Mouse (Mus musculus) c-Kit-positive CD71-negative TER-119-negative erythroid progenitor cells, embryonic 14.5 days (primary cell): ENCODE measurements at regions not wholly inside any gene's neighbourhood (a gene's known extent, or its start where the extent isn't known, plus 50 kb on each side); places are given as distances from the start of the nearest gene placed in this dataset.

Experiments used
- DNase-seq: peaks from one replicate; pipeline ENCODE4 v3.0.0-alpha.2; 2013; ENCODE audit warnings: low read depth

DNA sequence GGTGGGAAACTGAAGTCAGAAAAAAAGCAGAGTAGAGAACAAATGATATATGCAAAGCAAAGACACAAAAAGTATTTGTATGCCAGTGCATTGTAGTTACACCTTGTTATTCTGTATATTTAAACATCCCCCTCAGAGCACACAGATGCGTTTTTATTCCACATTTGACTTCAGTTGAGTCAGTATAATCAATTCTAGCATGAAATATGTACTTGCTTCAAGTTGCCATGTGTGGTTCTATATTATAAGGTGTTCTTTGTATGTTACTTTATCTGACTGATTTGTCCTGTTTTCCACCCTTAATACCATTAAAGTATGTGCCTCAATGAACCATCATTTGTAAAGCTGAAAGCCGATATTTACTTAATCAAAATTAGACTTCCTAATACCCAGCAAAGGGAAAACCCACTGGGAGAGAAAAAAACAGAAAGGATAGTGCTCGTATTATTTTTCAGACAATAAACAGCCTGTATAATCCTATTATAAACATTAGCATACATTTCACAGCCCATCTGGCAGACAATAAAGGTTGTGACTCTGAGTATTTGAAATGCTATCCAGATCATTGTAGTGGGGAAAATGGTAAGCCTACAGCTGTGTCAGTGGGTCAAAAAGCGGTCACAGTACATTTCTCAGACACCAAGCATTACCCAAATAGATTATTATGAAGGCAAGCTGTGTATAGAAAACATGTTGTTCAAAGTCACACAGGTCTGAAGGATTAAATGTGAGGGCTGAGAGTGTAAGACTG, 189.1 kb upstream of the Bmp2 start:
- DNase-seq: no peak

DNA sequence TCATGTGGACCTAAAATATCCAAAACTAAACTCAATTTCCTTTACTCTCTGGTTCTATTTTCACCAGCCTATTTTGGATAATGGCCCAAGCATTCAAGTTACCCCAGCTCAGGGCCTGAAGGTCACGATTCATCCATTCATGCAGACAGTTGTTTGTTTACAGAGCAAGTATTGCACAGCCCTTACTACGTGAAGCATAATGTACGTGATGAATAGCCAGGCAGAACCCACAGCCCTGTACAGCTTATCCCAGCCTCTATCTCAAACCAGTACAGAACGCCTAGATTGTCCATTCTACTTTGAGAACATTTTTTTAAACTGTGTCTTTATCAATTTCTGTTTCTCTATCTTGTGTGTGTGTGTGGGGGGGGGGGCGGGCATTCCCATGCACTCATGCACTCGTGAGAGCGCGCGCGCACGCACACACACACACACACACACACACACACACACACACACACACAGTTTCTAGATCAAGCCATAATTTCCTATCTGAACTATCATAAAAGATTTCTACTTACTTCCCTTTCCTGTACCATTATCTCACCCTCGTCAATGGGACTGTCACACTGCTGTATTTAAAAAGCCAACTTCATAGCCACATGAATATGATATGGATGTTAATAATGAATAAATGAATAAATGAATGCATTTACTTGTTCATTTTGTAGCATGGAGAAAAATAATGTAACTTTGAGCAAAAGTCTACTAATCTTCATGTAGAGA, 180.3 kb upstream of the Bmp2 start:
- no peak for DNase-seq

DNA sequence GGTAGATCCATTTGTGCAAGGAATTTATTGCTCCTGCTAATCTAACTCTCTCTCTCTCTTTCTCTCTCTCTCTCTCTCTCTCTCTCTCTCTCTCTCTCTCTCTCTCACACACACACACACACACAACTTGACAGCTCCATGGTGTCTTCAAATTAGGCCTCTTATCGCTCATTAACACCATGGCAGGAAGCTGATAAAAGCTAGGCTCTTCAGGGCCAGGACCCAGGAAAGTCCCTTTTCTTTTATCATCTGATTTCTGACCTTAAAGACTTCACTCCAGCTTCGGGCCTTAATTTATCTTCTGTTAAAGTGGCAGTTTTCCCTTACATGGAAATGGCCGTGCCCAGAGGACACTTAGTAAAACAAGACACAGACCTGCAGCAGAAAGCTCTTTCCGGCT, 178.4 kb upstream of the Bmp2 start:
- DNase-seq: peak; percentile 6

DNA sequence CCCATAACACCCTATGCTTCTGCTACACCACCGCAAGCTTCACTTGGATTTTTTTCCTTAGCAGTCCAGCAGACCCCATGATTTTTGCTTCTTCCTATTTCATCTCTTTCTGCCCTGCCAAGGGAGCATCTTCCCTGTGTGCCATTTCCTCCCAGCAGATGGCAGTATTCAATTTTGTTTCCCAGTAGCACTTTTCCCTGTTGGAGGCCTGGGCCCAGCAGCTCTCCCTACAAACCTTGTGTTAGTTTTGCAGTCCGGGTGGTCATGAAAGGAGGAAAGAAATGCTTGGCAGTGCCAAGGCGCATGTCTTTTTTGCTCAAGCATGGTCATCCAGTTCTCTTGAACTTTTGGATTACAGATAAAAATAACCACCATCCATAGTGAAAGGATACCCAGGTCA, 170.9 kb upstream of the Bmp2 start:
- DNase-seq: peak; percentile 8

DNA sequence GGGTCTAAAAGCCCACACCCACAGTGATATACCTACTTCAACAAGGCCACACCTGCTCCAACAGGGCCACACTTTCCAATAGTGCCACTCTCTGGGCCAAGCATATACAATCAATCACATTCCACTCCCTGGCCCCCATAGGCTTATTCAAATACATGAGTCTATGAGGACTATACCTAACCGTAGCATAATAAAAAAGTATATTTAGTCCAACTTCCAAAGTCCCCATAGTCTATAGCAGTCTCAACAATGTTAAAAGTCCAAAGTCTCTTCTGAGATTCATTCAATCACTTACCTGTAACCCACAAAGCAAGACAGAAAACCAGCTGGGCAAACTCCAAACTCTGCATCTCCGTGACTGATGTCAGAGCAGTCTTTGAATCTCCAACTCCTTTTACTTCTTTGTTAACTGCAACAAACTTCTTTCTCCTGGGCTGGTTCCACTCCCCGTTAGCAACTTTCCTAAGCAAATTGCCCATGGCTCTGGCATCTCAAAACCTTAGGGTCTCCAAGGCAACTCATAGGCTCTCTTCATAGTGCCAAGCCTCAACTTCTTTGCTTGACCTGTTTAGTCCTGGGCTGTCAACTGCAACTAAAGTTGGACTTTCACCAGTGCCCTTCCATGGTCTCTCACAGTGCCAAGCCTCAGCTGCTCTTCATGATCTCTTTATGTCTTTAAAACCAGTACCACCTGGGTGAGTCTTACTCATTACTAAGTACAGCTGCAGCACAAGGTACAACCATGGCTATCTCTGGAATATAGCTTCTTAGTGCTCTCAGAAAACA, 168.6 kb upstream of the Bmp2 start:
- DNase-seq: no peak

DNA sequence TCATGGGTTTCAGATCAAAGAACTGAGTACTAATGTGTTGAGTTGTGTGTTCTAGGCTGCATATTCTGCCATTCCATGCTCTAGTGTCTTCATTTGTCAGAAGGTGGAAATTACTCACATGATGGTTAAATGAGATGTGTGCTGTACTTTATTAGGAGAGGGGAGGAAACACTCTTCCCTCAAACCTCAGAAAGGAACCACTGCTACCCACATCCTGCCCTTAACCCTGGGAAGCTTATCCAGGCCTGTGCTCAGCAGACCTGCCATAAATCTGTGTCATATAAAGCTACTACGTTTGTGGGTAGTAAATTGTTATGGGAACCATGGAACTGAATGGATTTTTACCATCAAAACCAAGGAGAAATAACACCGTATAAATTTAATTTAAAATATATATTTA, 166.7 kb upstream of the Bmp2 start:
- DNase-seq: no peak

DNA sequence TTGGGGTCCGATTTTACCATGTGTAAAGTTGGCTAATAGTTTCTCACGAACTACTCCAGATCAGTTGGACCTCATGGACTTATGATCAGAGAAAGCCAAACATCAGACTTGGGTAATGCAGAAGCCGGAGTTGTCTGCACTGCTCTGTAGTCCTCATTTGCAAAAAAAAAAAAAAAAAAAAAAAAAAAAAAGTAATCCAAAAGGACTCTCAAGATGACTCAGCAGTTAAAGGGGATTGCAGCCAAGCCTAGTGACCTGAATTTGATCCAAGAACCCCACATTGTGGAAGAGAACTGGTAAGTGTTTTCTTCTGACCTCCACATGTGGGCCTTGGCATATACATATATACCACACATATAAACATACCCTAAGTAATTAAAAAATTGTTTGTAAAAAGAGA, 164.6 kb upstream of the Bmp2 start:
- no peak for DNase-seq

DNA sequence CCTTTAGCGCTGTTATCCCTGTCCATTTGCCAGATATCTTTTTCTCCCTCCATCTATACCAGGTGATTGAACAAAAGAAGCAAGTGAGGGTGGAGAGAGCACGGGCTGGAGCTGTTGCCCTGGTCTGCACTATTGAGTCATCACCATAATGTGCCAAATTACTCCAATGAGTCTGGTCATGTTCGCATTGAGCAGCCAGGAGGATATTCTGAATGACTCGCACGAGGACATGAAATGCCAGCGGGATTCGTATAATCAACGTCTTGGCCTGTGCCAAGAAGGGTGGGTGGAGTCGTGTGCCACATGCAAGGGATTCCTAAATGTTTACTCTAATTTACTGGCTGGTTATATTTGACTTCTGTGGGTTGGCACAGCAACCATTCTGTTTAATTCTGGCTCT, 159.7 kb upstream of the Bmp2 start:
- DNase-seq: no peak

DNA sequence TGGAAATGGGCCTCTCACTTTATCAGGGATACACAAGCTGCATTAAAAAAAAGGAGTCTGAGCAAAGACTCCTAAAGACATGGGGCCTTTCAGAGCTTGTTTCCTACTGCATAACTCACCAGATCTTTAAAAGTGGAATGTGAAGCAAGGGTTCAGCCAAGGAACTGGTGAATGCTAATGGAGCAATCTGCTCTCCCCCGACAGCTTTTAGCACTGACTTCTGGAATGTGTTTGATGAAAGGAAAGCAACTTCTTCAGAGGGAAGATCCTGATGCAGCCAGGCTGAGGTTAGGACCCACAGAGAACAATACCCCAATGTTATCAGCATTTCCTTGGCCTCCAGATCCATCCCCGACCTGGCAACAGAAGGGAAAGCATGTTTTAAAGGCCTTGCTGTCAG, 154.4 kb upstream of the Bmp2 start:
- no peak for DNase-seq

DNA sequence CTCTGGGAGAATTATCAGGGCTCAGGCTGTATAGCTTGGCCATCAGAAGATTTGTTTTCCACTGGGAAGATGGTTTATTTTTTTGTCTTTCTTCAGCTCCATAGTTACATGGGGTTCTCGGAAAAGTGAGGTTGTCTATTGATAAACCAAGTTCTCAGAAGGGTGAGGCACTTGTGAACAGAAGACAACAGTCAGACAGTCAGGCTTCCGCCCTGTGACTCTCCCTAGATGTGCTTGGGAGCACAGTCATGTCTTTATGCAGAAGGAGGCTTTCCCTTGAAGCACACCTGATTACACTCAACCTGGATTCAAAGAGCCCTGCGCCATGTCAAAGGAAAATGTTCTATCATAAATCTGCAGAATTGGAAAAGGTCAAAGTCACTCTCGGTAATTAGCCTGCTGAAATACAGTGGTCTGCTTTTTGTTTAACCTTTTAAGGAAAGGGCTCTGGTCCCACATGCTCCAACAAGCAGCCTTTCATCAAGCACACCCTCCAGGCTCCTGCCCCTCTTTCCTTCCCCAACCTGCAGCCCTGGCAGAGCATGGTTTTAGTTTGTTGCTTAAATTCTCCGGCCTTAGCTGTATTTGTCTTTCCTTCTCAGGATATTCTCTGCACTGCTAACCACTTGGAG, 152.8 kb upstream of the Bmp2 start:
- DNase-seq: no peak

DNA sequence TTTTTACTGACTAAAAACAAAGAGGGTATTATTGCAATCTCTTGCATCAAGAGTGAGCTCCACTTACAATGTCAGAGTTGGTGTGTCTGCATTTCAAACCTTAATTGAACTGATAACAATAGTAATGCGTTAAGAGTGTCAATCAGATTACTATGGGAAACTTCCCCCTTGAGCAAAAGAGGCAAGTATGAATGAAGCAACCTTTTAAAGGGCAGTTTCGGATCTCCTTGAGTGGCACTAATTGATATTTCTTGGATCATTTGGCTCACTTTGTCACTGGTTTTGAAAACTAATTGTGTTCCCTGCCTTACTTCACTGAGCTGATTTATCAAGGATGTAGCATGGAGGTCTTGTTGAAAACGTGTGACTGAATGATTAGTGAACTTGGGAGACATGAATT, 151.0 kb upstream of the Bmp2 start:
- no peak for DNase-seq

DNA sequence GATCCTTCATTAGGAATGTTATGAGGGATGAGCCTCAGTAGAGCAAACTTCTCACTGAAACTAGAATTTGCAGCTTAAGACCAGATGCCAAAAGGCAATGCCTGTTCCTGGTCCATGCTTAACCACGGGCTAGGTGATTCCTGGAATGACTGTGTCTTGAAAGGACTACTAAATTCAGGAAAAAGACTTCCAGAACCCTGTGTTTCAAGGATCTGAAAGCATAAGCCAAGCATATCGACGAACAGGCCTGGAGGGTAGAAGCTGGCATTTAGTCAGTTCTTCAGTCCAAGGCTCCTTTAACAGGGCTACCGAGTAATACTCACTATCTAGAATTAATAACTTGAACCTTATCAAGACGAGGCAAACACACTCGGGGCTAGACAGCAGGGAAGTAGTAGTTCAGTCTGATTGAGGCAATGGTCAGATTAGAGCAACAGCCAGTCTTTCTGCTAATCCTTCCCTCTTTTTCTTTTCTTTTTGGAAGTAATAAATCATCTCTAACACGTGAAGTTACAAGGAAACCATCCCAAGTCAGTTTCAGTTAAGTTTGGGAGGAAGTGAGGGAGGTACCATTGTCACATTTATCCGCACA, 134.9 kb upstream of the Bmp2 start:
- no peak for DNase-seq

DNA sequence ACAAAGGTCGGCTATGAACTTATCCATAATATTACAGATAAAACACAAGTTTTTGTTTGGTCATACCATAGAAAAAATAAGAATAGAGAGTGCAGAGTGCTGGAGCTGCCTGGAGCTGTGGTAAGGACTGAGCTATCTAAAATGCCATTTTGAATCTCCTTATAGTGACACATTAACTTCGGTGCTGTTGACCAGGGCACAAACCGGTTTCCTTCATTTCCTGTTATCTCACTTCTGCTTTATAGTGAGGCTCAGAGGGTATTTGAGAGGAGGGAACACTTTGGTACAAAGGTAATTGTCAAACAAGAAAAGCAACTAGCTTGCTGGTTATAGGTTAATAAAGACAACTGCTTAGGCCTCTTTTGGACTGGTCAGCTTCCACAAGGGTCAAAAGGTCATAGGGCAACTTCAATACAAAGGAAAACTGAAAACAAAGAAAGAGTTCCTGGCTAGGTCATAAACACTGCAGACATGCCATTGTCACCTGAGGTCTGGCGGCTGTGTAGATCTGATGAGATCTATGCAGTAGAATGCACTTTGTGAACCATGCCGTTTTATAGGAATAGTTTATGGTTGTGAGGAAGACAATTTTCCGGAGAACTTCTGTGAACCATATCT, 132.2 kb upstream of the Bmp2 start:
- no peak for DNase-seq

DNA sequence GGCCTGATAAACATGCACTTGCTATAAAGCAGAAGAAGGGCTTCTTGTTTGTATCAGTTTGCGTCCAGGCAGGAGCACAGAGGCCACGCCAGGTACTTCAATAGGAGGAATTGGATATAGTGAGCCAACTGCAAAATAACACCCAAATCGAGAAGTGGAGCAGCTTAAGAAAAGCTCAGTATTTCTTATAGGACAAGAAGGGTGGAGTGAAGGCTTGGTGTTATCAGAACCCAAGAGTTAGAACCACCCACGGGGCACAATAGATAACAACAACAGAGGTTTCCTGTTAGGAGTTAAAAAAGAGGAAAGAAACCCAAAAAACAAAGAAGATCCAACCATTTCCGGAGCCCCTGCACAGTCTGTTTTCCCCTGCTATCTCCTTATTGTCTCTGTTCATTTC, 126.4 kb upstream of the Bmp2 start:
- no peak for DNase-seq

DNA sequence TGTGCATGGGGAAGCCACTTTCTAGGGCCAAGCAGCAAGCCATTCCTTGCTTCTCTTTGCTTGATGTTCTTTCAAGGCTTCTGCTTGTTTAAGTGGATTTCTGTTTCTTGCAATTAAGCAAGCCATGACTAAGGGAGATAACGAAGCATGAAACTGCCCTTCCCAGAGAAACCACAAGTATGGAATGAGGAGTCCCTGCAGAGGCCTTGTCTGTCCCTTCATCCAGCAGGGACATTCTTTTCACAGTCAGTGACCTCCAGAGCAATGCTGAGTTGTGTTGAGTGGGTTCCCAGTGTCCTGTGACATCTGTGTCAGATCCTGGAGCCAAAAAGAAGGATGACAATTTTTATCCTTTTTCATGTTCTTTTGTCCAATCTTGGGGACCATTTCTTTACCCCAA, 124.9 kb upstream of the Bmp2 start:
- DNase-seq: no peak

DNA sequence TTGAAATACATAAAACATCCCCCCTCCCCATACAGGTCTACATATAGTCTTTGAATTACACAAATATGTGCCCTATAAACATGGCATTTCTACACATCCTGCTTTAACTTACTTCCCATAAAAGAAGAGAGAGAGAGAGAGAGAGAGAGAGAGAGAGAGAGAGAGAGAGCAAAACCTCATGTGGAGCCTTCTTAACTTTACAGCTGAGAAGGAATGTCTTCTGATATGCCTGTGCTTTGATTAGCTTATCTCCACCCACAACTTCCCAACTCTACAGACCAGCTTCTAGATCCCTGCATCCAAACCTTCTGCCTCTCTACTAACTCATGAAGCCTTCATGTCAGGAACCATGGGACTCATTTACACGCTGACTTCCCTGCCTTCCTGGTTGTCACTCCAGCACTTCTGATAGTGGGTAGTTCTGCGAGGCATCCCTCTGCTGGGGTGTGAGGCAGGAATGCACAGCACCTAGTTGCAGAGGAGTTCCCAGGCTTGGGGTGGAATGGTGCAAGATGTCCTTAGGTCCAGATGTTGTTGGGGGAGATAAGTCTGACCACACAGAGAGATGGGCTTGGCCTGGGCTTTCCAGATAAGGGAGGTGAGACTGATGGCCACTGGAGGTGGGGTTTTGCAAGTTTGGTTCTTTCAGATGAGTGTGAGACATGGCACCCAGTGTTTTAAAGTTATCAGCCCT, 122.4 kb upstream of the Bmp2 start:
- DNase-seq: no peak

DNA sequence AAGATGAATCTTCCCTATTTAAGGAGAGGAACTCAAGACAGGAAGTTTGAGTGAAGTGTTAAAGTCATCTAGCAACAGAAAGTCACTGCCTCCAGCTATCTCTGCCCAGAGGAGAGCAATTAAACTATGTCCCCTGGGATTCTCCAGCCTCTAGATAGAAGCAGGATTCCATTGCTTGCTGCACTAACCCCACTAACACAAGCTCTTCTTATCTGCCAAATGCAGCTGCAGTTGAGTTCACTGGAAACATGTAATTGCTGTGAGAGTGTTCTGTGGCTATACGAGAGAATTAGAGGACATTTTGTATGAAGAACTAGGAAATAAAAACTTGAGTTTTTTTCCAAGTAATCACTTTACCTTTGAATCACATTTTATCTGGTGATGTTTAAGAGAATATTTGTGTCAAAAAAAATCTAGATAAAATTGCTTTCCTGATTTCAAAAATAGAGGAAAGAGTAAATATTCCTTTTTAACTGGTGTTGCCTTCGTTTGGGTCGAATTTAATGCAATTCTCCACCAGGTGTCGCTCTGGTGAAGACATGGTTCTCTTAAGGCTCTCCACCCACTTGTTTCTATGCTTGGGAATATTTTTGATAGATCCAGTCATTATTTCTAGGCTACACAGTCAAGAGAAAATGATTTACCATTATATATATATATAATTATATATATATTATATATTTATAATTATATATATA, 121.1 kb upstream of the Bmp2 start:
- DNase-seq: no peak

DNA sequence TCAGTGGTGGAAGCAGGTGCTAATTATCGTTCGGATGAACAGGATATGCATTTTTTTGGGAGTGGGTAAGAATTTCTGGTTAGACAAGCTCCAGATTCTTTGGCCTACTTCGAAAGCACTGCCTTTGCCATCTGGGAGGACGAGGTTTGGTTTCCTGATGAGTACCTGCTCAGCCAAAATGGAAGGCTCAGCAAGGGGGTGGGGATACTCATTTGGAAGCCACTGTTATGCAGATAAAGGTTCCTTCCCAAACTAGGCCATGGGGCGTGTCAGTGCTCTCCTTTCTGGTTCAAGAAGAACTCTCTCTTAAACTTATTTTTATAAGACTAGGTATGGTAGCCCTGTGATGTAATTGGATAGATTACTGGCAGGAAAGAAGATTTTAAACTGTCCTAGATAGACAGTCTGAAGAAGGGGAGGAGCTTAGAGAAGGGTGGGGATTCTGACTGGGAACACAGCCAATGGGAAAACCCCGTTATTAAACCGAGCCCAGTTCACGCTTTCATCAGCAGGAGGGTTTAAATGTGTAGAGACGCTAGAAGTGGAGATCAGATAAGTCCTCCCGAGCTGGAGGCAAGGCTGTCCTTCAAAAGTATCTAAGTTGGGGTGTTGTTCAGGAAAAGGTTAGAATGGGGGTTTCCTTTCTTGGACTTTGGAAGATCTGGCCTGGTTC, 119.7 kb upstream of the Bmp2 start:
- DNase-seq: no peak

DNA sequence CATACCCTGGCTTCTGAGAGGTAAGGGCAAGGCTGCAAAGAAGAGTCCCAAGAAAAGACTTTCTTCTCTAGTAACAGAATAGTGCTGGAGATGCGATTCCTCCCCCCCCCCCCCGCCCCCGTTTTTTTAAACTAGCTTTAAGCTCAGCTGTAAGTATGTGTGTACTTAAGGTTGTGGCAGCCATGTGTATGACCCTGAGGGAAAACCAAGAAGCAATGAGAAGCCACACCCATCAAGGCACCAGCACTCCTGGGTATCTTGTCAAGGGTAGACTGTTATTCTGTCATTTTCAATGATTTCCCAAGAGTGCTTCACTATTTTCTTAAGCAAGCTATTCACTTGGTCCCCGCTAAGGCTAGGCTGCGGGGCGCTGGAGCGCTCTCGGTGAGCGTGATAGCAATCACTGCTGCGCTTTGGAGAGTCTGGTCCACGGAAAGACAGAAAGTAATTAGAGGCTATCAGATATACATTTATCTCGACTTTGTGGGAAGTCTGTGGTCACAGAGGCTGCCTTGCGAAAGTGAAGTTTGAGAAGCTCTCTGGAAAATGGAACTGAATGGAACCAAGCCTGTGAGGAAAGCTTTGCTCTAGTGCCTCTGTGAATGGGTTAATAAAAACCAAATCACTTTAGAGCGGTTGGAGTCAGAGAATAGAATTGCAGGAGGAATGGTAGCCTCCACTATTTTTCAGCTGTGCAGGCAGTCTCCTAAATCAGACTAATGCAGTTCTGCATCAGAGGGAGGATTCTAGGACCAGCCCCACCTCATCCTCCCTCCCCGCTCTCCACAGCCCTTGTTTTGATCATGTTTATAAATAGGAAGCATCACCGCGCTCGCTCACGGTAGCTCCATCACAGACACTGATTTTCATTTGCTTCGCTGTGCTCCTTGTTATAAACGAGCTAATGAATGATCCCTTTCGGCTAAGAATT, 114.8 kb upstream of the Bmp2 start:
- DNase-seq: no peak
